Mouse (Mus musculus) liver, postnatal 0 days (tissue): Measurements from ENCODE around the gene Plet1. TPM values are rescaled to one million over a fixed set of nuclear protein-coding genes. Genes with fewer than 3 reads are reported as not detected.

Experiments used
- ATAC-seq: fragments of 200-750 bp; cut with Nextera tagmentation; 2 replicates; pipeline ENCODE4 v1.8.0; 2017; ENCODE audit warnings: mild to moderate bottlenecking, moderate library complexity
- DNase-seq: peaks from one replicate; pipeline ENCODE4 v3.0.0-alpha.2; 2016
- H3K27ac ChIP-seq: fragments of 300-500 bp; sonication (generic); 2 replicates; pipeline ENCODE4 v1.5.1; 2014; ENCODE audit warnings: antibody characterized with exemption, moderate library complexity, mild to moderate bottlenecking, low read depth
- H3K27me3 ChIP-seq: fragments of 300-500 bp; sonication (generic); 2 replicates; pipeline ENCODE4 v1.6.1; 2014; ENCODE audit warnings: low read length, control low read depth, mixed read lengths; ENCODE audit not compliant: insufficient read depth
- H3K36me3 ChIP-seq: fragments of 300-500 bp; sonication (generic); replicated peaks from 2 replicates; pipeline ENCODE4 v1.6.1; 2014; ENCODE audit warnings: mild to moderate bottlenecking, control low read depth, low read length, moderate library complexity, mixed read lengths; ENCODE audit not compliant: insufficient read depth
- H3K4me1 ChIP-seq: fragments of 300-500 bp; sonication (generic); 2 replicates; pipeline ENCODE4 v1.6.1; 2014; ENCODE audit warnings: antibody characterized with exemption, mild to moderate bottlenecking, control low read depth; ENCODE audit not compliant: insufficient read depth
- H3K4me2 ChIP-seq: fragments of 300-500 bp; sonication (generic); 2 replicates; pipeline ENCODE4 v1.6.1; 2014; ENCODE audit warnings: low read depth, mild to moderate bottlenecking, low read length, moderate library complexity, mixed read lengths
- H3K4me3 ChIP-seq: fragments of 300-500 bp; sonication (generic); 2 replicates; pipeline ENCODE4 v1.5.1; 2014; ENCODE audit warnings: low read depth, low read length
- H3K9ac ChIP-seq: fragments of 300-500 bp; sonication (generic); replicated peaks from 2 replicates; pipeline ENCODE4 v1.6.1; 2014; ENCODE audit warnings: mild to moderate bottlenecking, moderate library complexity
- H3K9me3 ChIP-seq: fragments of 300-500 bp; sonication (generic); 2 replicates; pipeline ENCODE4 v1.6.1; 2016; ENCODE audit warnings: mild to moderate bottlenecking, control low read depth, low read length, mixed read lengths
- CTCF ChIP-seq: sonication (generic); IDR thresholded peaks from 2 replicates; pipeline ENCODE4 v1.5.1; 2016; ENCODE audit warnings: antibody characterized with exemption, low read depth
- EP300 ChIP-seq: IDR thresholded peaks from 2 replicates; pipeline ENCODE4 v1.6.1; 2016; ENCODE audit warnings: antibody characterized with exemption, low read depth, mild to moderate bottlenecking
- WGBS: fragments of 180-500 bp; shearing (Covaris S2); extraction: QIAGEN DNeasy Blood & Tissue Kit; methylation state at CpG from one replicate; pipeline ENCODE4 v1.1.7; 2014; ENCODE audit not compliant: insufficient replicate concordance; 5-methylcytosine and 5-hydroxymethylcytosine counted together
- polyA plus RNA-seq: library from polyadenylated mRNA; unstranded; fragments of >200 nt; fragmentation: Nextera tagmentation; extraction: Ambion mirVana; gene quantifications from 2 replicates; pipeline ENCODE4 v1.2.1, GENCODE M21; 2015

Plet1 gene
- polyA plus RNA-seq, 1 experiment from 2014 or later = 1.0 TPM

GRCm38 (mm10) chr9:50547859-50548478 lies 53.6 kb downstream of the Plet1 start:
- Histone ChIP-seq H3K4me1 (no peaks in the 10 kb centered on the region), H3K27me3 (no peaks in the 10 kb centered on the region), H3K36me3 (no peaks in the 10 kb centered on the region), H3K27ac (no peak overlapping the region), H3K9me3 (no peaks in the 10 kb centered on the region), H3K4me2 (no peak overlapping the region; the same call in 1 of the 2 replicates), H3K9ac (no peak overlapping the region), H3K4me3 (no peak overlapping the region)
- DNase-seq (no peak), ATAC-seq (no peak)
- 26% methylated on average over 5 of the region's 5 CpGs for WGBS
- TF ChIP-seq CTCF (no peak), EP300 (no peak)

DNA sequence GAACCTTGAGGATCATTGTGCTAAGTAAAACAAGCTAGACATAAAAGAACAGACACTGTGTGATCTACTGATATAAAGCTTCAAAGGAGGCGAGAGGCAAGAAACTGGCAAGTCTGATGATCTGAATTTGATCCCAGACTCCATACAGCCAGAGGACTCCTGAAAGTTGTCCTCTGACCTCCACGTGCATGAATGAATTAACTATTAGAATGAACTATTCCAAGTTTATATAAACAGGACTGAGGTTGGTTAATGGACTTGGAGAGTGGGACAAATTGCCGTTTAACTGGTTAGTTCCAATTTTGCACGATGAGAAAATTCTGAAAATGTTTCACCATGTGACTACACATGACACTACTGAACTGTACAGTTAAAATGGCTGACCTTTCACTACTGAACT lies 54.6 kb downstream of the Plet1 start:
- Histone ChIP-seq H3K4me2 (no peak overlapping the region), H3K36me3 (no peaks in the 10 kb centered on the region), H3K4me1 (peaks cover 4% of the 10 kb centered on the region; the same call in 1 of the 2 replicates), H3K4me3 (no peak overlapping the region), H3K9me3 (no peaks in the 10 kb centered on the region), H3K27ac (no peak overlapping the region), H3K9ac (no peak overlapping the region), H3K27me3 (no peaks in the 10 kb centered on the region)
- WGBS = 71% methylated on average over 4 of the region's 4 CpGs
- ATAC-seq = no peak
- TF ChIP-seq CTCF = no peak
- no peak for TF ChIP-seq EP300
- no peak for DNase-seq

- 53% methylated on average over 5 of the region's 5 CpGs for WGBS
- Histone ChIP-seq H3K4me1 (peaks cover 7% of the 10 kb centered on the region; the same call in 1 of the 2 replicates), H3K27me3 (no peaks in the 10 kb centered on the region), H3K9me3 (no peaks in the 10 kb centered on the region), H3K9ac (no peak overlapping the region), H3K4me3 (no peak overlapping the region), H3K4me2 (no peak overlapping the region), H3K27ac (no peak overlapping the region), H3K36me3 (no peaks in the 10 kb centered on the region)
- ATAC-seq (no peak), DNase-seq (no peak)
- TF ChIP-seq EP300 = no peak
- no peak for TF ChIP-seq CTCF
These were observed 57.9 kb downstream of the Plet1 start for GRCm38 (mm10) chr9:50552206-50552605.

- Histone ChIP-seq H3K4me1 (peaks cover 7% of the 10 kb centered on the region; the same call in 1 of the 2 replicates), H3K27ac (no peak overlapping the region), H3K4me2 (no peak overlapping the region), H3K36me3 (no peaks in the 10 kb centered on the region), H3K4me3 (no peak overlapping the region), H3K27me3 (no peaks in the 10 kb centered on the region), H3K9me3 (no peaks in the 10 kb centered on the region), H3K9ac (no peak overlapping the region)
- ATAC-seq (no peak), DNase-seq (no peak)
- TF ChIP-seq CTCF (no peak), EP300 (no peak)
- 43% methylated on average over 2 of the region's 2 CpGs for WGBS
These were observed 59.2 kb downstream of the Plet1 start for GRCm38 (mm10) chr9:50553547-50553946.

DNA sequence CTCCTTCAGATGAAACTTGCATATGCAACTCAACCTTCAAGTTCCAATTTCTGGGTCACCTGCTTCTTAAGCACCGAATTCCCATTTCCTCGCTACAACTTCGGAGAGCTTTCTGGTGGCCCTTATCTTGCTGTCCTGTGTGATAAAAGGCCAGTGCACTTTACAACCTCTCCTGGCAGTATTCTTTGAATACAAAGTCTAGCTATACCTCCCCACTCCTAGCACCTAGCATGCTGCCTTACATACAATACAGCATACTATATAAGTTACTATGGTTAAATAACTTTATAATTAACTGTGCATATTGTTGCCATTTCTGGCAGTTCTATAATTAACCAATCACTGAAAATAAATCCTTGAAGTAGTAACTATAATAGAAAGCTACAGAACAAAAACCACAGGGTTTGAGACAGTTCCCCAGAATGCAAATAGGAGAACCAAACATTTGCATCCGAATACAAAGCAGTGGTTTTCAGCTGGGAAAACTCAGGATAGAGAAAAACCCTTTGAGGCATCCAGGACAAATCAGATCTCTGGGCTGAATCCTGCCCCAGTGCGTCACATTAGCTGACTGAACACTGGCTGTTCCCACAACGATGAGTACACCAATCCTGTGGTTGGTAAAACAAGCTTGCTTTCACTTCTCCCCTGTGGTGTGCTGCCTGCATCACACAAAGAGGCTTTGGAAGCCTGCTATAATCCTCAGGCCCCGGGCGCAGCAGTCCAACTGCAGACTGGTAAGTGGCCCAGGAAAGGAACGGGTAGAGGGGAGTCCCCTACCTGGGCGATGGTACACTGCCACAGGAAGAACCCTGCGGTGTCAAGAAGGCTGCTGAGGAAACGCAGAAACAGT lies 60.1 kb downstream of the Plet1 start, which contains the start of gene Il18:
TSS of gene Il18 (plus strand) at position 587 of the 853 bp plus-strand sequence.
- Histone ChIP-seq H3K4me2 (peak within 1 kb of the TSS; percentile 65), H3K9ac (peak within 1 kb of the TSS; percentile 50), H3K4me3 (peak within 1 kb of the TSS; percentile 37), H3K36me3 (no peaks in the 10 kb centered on the region), H3K9me3 (no peaks in the 10 kb centered on the region), H3K27ac (peak within 1 kb of the TSS; percentile 84), H3K27me3 (no peaks in the 10 kb centered on the region), H3K4me1 (peaks cover 7% of the 10 kb centered on the region; the same call in 1 of the 2 replicates)
- ATAC-seq (peak; percentile 88), DNase-seq (peak; percentile 33)
- TF ChIP-seq EP300 (no peak), CTCF (no peak)
- 28% methylated on average over 12 of the region's 12 CpGs for WGBS

DNA sequence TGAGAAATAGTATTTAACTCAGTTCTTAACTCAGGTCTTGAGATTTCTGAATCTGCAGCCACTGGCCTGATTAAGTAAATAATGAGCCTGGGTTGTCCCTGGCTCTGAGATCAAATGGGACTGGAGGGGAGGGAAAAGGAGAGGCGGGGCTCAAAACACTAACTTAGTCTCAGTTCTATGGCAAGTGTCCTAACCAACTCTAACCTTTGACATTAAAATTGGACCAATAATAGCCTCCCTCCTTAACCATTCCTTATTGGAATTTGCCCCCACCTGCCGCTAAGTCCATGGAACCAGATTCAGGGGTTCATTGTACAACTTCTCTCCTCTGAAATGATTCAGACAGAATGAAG lies 60.7 kb downstream of the Plet1 start, which contains the start of gene Bco2:
TSS of gene Bco2 (minus strand) at position 88 of the 353 bp plus-strand sequence.
- Histone ChIP-seq H3K36me3 (no peaks in the 10 kb centered on the region), H3K9me3 (no peaks in the 10 kb centered on the region), H3K9ac (peak within 1 kb of the TSS; percentile 50), H3K4me2 (peak within 1 kb of the TSS; percentile 65), H3K4me1 (peaks cover 7% of the 10 kb centered on the region; the same call in 1 of the 2 replicates), H3K27me3 (no peaks in the 10 kb centered on the region), H3K4me3 (peak within 1 kb of the TSS; percentile 37), H3K27ac (peak within 1 kb of the TSS; percentile 84)
- no peak for TF ChIP-seq CTCF
- no peak for DNase-seq
- ATAC-seq = peak; percentile 89
- WGBS = 52% methylated on average over 2 of the region's 2 CpGs

Other genes with a start within 250 kb of the Plet1 start
- gene Rpl10-ps3, start 149.6 kb upstream of the Plet1 start, polyA plus RNA-seq = 185 and 194 TPM in 2 replicates
- 44.6 and 48.9 TPM in 2 replicates for gene Pts, start 34.2 kb downstream of the Plet1 start, polyA plus RNA-seq
- 19.1 and 19.8 TPM in 2 replicates for gene Il18, start 60.3 kb downstream of the Plet1 start, polyA plus RNA-seq
- 1.1 and 1.6 TPM in 2 replicates for gene Bco2, start 60.7 kb downstream of the Plet1 start, polyA plus RNA-seq
- not detected in 2 replicates for gene Tex12, start 66.8 kb downstream of the Plet1 start, polyA plus RNA-seq
- gene Sdhd, start 109.3 kb downstream of the Plet1 start, polyA plus RNA-seq = 454 and 476 TPM in 2 replicates
- 198 and 212 TPM in 2 replicates for gene Timm8b, start 109.4 kb downstream of the Plet1 start, polyA plus RNA-seq
- 0.51 and 0.73 TPM in 2 replicates for gene Pih1d2, start 122.8 kb downstream of the Plet1 start, polyA plus RNA-seq
- 8.3 and 9.2 TPM in 2 replicates for gene Nkapd1, start 122.9 kb downstream of the Plet1 start, polyA plus RNA-seq
- 25.5 and 26.1 TPM in 2 replicates for gene Dlat, start 165.3 kb downstream of the Plet1 start, polyA plus RNA-seq
- 3.6 and 3.7 TPM in 2 replicates for gene Dixdc1, start 245.0 kb downstream of the Plet1 start, polyA plus RNA-seq